8 mouse cellular contexts compared by ENCODE assay signal in the genomic region with DNA sequence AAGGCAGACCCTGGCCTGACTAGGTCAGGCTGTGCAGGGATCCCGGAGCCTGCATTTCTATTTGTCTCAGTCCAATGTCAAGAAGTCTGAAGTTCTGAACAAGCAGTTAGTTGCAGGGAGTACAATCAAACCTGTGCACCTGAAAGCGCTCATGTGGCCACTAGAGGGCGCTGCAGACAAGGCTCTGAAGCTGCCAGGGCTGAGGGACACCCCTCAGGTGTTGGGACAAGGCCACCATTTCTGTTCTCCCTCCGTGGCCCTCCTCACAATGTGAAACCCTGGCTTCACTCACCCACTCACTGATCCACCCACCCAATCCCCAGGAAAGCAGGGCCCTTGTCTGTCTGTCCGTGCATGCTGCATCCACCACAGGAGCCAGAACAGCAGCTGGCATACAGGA. TPM values are rescaled to one million over a fixed set of nuclear protein-coding genes. Genes with fewer than 3 reads are reported as not detected.
DNase-seq lines count a peak whose midpoint lies in the region; ATAC-seq and TF ChIP-seq lines count a peak whose summit lies in the region.

No protein-coding gene starts in this region.

- no peaks in the 10 kb centered on the region for H3K9me3 ChIP-seq in forebrain, embryonic 13.5 days (replicated peaks)
- no peaks in the 10 kb centered on the region for H3K9me3 ChIP-seq in hindbrain, embryonic 10.5 days
- no peaks in the 10 kb centered on the region for H3K9me3 ChIP-seq in lung, postnatal 0 days (ENCODE audit: low read length)

- no peaks in the 10 kb centered on the region for H3K36me3 ChIP-seq in forebrain, embryonic 13.5 days (ENCODE audit: poor library complexity, severe bottlenecking)
- H3K36me3 ChIP-seq in hindbrain, embryonic 10.5 days: no peaks in the 10 kb centered on the region
- H3K36me3 ChIP-seq in lung, postnatal 0 days (ENCODE audit: insufficient read depth, low read length): no peaks in the 10 kb centered on the region

- DNase-seq in ES-CJ7 (ENCODE audit: low read depth, low spot score): peak; percentile 74
- peak; percentile 62 for DNase-seq in c-Kit-positive CD71-negative TER-119-negative erythroid progenitor cells, embryonic 14.5 days (ENCODE audit: low read depth)
- DNase-seq in hindbrain, embryonic 10.5 days (ENCODE audit: low spot score): peak; percentile 77
- DNase-seq in layer of hippocampus, adult 8-10 months (ENCODE audit: low spot score in 2 of 2): peak; percentile 43 to 75
- peak; percentile 71 for DNase-seq in lung, postnatal 0 days (ENCODE audit: low spot score)
- peak; percentile 88 for DNase-seq in retina, embryonic 14.5 days (ENCODE audit: low spot score)
- DNase-seq in thymus, postnatal 36 days: peak; percentile 79 to 80

- no peak overlapping the region for H3K4me2 ChIP-seq in forebrain, embryonic 13.5 days
- H3K4me2 ChIP-seq in lung, postnatal 0 days (replicated peaks; ENCODE audit: low read depth, low read length): no peak overlapping the region

- no peaks in the 10 kb centered on the region for H3K27me3 ChIP-seq in forebrain, embryonic 13.5 days
- H3K27me3 ChIP-seq in hindbrain, embryonic 10.5 days (ENCODE audit: insufficient read depth, poor library complexity, severe bottlenecking): no peaks in the 10 kb centered on the region
- H3K27me3 ChIP-seq in lung, postnatal 0 days (replicated peaks; ENCODE audit: insufficient read depth, low read length): no peaks in the 10 kb centered on the region

- peak; percentile 41; the same call in 1 of the 2 replicates for ATAC-seq in forebrain, embryonic 13.5 days
- ATAC-seq in lung, postnatal 0 days: peak; percentile 50

- H3K4me3 ChIP-seq in forebrain, embryonic 13.5 days: no peak overlapping the region
- no peak overlapping the region for H3K4me3 ChIP-seq in hindbrain, embryonic 10.5 days
- no peak overlapping the region for H3K4me3 ChIP-seq in lung, postnatal 0 days (ENCODE audit: low read depth, low read length)

- no peak overlapping the region for H3K27ac ChIP-seq in forebrain, embryonic 13.5 days
- H3K27ac ChIP-seq in hindbrain, embryonic 10.5 days: no peak overlapping the region
- no peak overlapping the region for H3K27ac ChIP-seq in lung, postnatal 0 days (ENCODE audit: low read length)

- WGBS in forebrain, embryonic 13.5 days: 11% methylated on average over 5 of the region's 5 CpGs
- WGBS in hindbrain, embryonic 10.5 days: 16% methylated on average over 5 of the region's 5 CpGs
- WGBS in lung, postnatal 0 days: 18% methylated on average over 5 of the region's 5 CpGs

- peaks cover 12% of the 10 kb centered on the region for H3K4me1 ChIP-seq in forebrain, embryonic 13.5 days
- 0 out of 2 replicates have a peak, but pooled peaks cover 9% of the 10 kb centered on the region for H3K4me1 ChIP-seq in hindbrain, embryonic 10.5 days (replicated peaks)
- no peaks in the 10 kb centered on the region for H3K4me1 ChIP-seq in lung, postnatal 0 days (ENCODE audit: insufficient read depth, low read depth, low read length)

- peak; percentile 96 for TF ChIP-seq CTCF in lung, postnatal 0 days (IDR thresholded peaks at IDR 0.05)

- TF ChIP-seq EP300 in lung, postnatal 0 days (IDR thresholded peaks at IDR 0.05): no peak

- H3K9ac ChIP-seq in forebrain, embryonic 13.5 days: no peak overlapping the region
- no peak overlapping the region for H3K9ac ChIP-seq in lung, postnatal 0 days (replicated peaks; ENCODE audit: low read depth)

RNA-seq across cellular contexts. Expression of a gene that starts 57.2 kb away (rescaled TPM):
- 0.12 and 0.16 TPM in 2 replicates for polyA plus RNA-seq in forebrain, embryonic 13.5 days (2015; fragmentation: Nextera tagmentation; extraction: Ambion mirVana)
- 0.09 and 0.15 TPM in 2 replicates for polyA plus RNA-seq in hindbrain, embryonic 10.5 days (2016; fragmentation: Nextera tagmentation; extraction: Ambion mirVana)
- 1 to 10 TPM; 1.6 to 3.6 (median 2.1) TPM for total RNA-seq in layer of hippocampus, adult 8-10 months (2022)
- polyA plus RNA-seq in lung, postnatal 0 days (2015; fragmentation: Nextera tagmentation; extraction: Ambion mirVana): 1.1 and 1.2 TPM in 2 replicates
